Mouse (Mus musculus): ENCODE results near the gene Cd47. TPM values are rescaled to one million over a fixed set of nuclear protein-coding genes. Genes with fewer than 3 reads are reported as not detected.

Cd47 gene
- total and polyA plus RNA-seq, 2 experiments from 2014 or later = 32.9 to 77.8 TPM

- Histone ChIP-seq H3K9ac (replicated peaks; ENCODE audit: low read depth, low read length) (no peak overlapping the region), H3K4me1 (ENCODE audit: control insufficient read depth, insufficient read depth) (no peaks in the 10 kb centered on the region), H3K27ac (ENCODE audit: low read depth) (no peak overlapping the region), H3K4me2 (ENCODE audit: low read depth, low read length) (no peak overlapping the region), H3K9me3 (replicated peaks; ENCODE audit: control insufficient read depth, low read length) (no peaks in the 10 kb centered on the region), H3K4me3 (ENCODE audit: low read depth, low read length) (no peak overlapping the region), H3K36me3 (replicated peaks; ENCODE audit: control insufficient read depth, insufficient read depth, low read length) (no peaks in the 10 kb centered on the region), H3K27me3 (ENCODE audit: control insufficient read depth, insufficient read depth, low read length) (no peaks in the 10 kb centered on the region)
- DNase-seq (ENCODE audit: low spot score) = no peak
- no peak for ATAC-seq (ENCODE audit: insufficient read depth, low read depth)
- 63% methylated on average over 5 of the region's 5 CpGs for WGBS
- no peak for TF ChIP-seq EP300 (IDR thresholded peaks at IDR 0.05; ENCODE audit: low read depth)
- TF ChIP-seq CTCF (IDR thresholded peaks at IDR 0.05; ENCODE audit: low read depth) = no peak
Measured at GRCm38 (mm10) chr16:49781556-49782156, 18.7 kb upstream of the Cd47 start.

GRCm38 (mm10) chr16:49783369-49783768, 17.0 kb upstream of the Cd47 start:
- ATAC-seq (ENCODE audit: insufficient read depth, low read depth) = no peak
- TF ChIP-seq EP300 (IDR thresholded peaks at IDR 0.05; ENCODE audit: low read depth) = no peak
- no peak for TF ChIP-seq CTCF (IDR thresholded peaks at IDR 0.05; ENCODE audit: low read depth)

GRCm38 (mm10) chr16:49786116-49786515, 14.2 kb upstream of the Cd47 start:
- WGBS = 82% methylated on average over 6 of the region's 6 CpGs
- no peak for DNase-seq (ENCODE audit: low spot score)
- Histone ChIP-seq H3K9ac (replicated peaks; ENCODE audit: low read depth, low read length) (no peak overlapping the region), H3K27ac (ENCODE audit: low read depth) (no peak overlapping the region), H3K4me3 (ENCODE audit: low read depth, low read length) (no peak overlapping the region), H3K4me1 (ENCODE audit: control insufficient read depth, insufficient read depth) (no peaks in the 10 kb centered on the region), H3K27me3 (ENCODE audit: control insufficient read depth, insufficient read depth, low read length) (no peaks in the 10 kb centered on the region), H3K4me2 (ENCODE audit: low read depth, low read length) (no peak overlapping the region), H3K36me3 (replicated peaks; ENCODE audit: control insufficient read depth, insufficient read depth, low read length) (no peaks in the 10 kb centered on the region), H3K9me3 (replicated peaks; ENCODE audit: control insufficient read depth, low read length) (no peaks in the 10 kb centered on the region)
- ATAC-seq (ENCODE audit: insufficient read depth, low read depth) = no peak
- no peak for TF ChIP-seq EP300 (IDR thresholded peaks at IDR 0.05; ENCODE audit: low read depth)
- no peak for TF ChIP-seq CTCF (IDR thresholded peaks at IDR 0.05; ENCODE audit: low read depth)

More at GRCm38 (mm10) chr16:49783369-49783768, 17.0 kb upstream of the Cd47 start:
- H3K4me3 ChIP-seq (ENCODE audit: low read depth, low read length) = no peak overlapping the region
- DNase-seq (ENCODE audit: low spot score) = no peak
- no peaks in the 10 kb centered on the region for H3K4me1 ChIP-seq (ENCODE audit: control insufficient read depth, insufficient read depth)
- no peaks in the 10 kb centered on the region for H3K27me3 ChIP-seq (ENCODE audit: control insufficient read depth, insufficient read depth, low read length)
- H3K27ac ChIP-seq (ENCODE audit: low read depth) = no peak overlapping the region
- H3K9ac ChIP-seq (replicated peaks; ENCODE audit: low read depth, low read length) = no peak overlapping the region
- no peaks in the 10 kb centered on the region for H3K9me3 ChIP-seq (replicated peaks; ENCODE audit: control insufficient read depth, low read length)
- no peak overlapping the region for H3K4me2 ChIP-seq (ENCODE audit: low read depth, low read length)
- H3K36me3 ChIP-seq (replicated peaks; ENCODE audit: control insufficient read depth, insufficient read depth, low read length) = no peaks in the 10 kb centered on the region

- Histone ChIP-seq H3K9ac (replicated peaks; ENCODE audit: low read depth, low read length) (no peak overlapping the region), H3K9me3 (replicated peaks; ENCODE audit: control insufficient read depth, low read length) (no peaks in the 10 kb centered on the region), H3K27me3 (ENCODE audit: control insufficient read depth, insufficient read depth, low read length) (no peaks in the 10 kb centered on the region), H3K4me2 (ENCODE audit: low read depth, low read length) (no peak overlapping the region), H3K4me3 (ENCODE audit: low read depth, low read length) (no peak overlapping the region), H3K36me3 (replicated peaks; ENCODE audit: control insufficient read depth, insufficient read depth, low read length) (no peaks in the 10 kb centered on the region), H3K27ac (ENCODE audit: low read depth) (no peak overlapping the region), H3K4me1 (ENCODE audit: control insufficient read depth, insufficient read depth) (peaks cover 3% of the 10 kb centered on the region)
- WGBS = 80% methylated on average over 5 of the region's 5 CpGs
- ATAC-seq (ENCODE audit: insufficient read depth, low read depth) (no peak), DNase-seq (ENCODE audit: low spot score) (no peak)
- TF ChIP-seq EP300 (IDR thresholded peaks at IDR 0.05; ENCODE audit: low read depth) (no peak), CTCF (IDR thresholded peaks at IDR 0.05; ENCODE audit: low read depth) (no peak)
Measured at GRCm38 (mm10) chr16:49787714-49788113, 12.6 kb upstream of the Cd47 start.

- 84% methylated on average over 9 of the region's 9 CpGs for whole genome bisulfite sequencing
- Histone ChIP-seq H3K4me1 (ENCODE audit: control insufficient read depth, insufficient read depth) (peaks cover 7% of the 10 kb centered on the region), H3K9me3 (replicated peaks; ENCODE audit: control insufficient read depth, low read length) (no peaks in the 10 kb centered on the region), H3K4me2 (ENCODE audit: low read depth, low read length) (no peak overlapping the region), H3K27ac (ENCODE audit: low read depth) (peak overlapping the region; percentile 30; the same call in 1 of the 2 replicates), H3K9ac (replicated peaks; ENCODE audit: low read depth, low read length) (no peak overlapping the region), H3K27me3 (ENCODE audit: control insufficient read depth, insufficient read depth, low read length) (no peaks in the 10 kb centered on the region), H3K4me3 (ENCODE audit: low read depth, low read length) (no peak overlapping the region), H3K36me3 (replicated peaks; ENCODE audit: control insufficient read depth, insufficient read depth, low read length) (no peaks in the 10 kb centered on the region)
- TF ChIP-seq EP300 (IDR thresholded peaks at IDR 0.05; ENCODE audit: low read depth) = no peak
- ATAC-seq (ENCODE audit: insufficient read depth, low read depth) = no peak
- no peak for DNase-seq (ENCODE audit: low spot score)
Measured at GRCm38 (mm10) chr16:49790575-49791465, 9.5 kb upstream of the Cd47 start.

All from heart, postnatal 0 days (tissue).